Mouse (Mus musculus) inflammation-experienced regulatory T-cells, adult 6 months (primary cell): ENCODE measurements around the gene Best2. TPM values are rescaled to one million over a fixed set of nuclear protein-coding genes. Genes with fewer than 3 reads are reported as not detected.

Experiments
- ATAC-seq: one replicate; pipeline ENCODE4 v1.8.0; 2017
- polyA plus RNA-seq, 3 experiments: library from polyadenylated mRNA; unstranded; fragments of 100-300 nt; shearing (Covaris generic); gene quantifications; one replicate each; pipeline ENCODE4 v1.2.1; 2017

Gene Best2
- polyA plus RNA-seq, result not detected

DNA sequence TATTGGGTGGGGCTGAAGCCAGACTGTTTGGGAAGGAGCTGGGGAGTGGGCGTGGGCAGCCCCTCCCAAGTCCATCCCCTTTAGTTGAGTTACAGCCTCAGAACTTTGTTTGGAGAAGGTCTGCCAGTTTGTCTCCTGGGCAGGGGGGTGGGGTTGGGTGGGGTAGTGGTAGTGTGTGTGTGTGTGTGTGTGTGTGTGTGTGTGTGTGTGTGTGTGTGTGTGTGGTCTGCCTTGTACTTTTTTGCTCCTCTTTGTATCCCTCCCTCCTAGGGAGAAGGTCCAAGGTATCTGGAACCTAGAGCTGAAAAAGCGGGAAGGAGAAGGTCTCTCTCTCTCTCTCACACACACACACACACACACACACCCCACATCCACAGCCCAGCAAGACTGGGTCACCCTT lies at the start of gene Best2:
Gene Best2 (minus strand): TSS at position 101 of the 400 bp plus-strand sequence.
- ATAC-seq, result no peak

GRCm38 (mm10) chr8:85062603-85063002 lies 48.3 kb upstream of the Best2 start:
- ATAC-seq, result no peak

GRCm38 (mm10) chr8:85059879-85060616 lies 45.7 kb upstream of the Best2 start, which contains the start of gene Fbxw9:
Gene Fbxw9 (plus strand): TSS chr8:85060055.
- peak; percentile 99 for ATAC-seq

DNA sequence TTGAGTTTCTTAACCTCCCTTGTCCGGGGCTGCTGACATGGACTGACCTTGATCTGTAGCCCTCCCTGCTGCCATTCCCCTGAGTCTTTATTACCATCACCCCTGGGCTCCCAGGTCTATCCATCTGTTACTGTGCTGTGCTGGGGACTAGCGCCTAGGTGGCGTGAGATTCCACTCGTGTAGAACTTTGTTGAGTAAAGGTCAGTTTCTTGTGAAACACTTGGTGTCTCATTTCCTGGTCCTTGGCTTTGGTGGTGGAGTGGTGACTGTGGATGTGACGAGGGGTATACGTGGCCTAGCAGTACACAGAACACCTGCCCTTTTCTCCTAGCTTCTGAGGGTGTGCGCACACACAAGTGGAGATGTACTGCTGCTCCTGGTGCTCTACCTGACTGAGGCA lies 43.0 kb upstream of the Best2 start:
- no peak for ATAC-seq

DNA sequence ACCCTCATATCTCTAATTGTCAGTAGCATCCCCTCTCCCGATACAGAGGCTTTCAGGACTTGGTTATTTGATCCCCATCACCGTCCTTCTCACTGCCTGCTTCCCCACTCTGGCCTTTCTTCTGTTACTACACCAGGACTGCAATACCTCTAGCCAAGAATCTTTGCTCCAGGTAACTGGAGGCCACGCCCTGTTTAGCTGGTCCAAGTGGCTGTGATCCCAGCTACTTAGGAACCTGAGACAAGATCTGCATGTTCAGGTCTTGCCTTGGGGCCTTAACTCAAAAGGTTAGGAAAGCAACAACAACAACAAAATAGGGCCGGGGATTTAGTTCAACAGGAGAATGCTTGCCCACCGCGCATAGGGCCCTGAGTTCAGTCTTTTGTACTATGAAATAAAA lies 29.3 kb upstream of the Best2 start:
- ATAC-seq, result no peak

- ATAC-seq, result peak; percentile 14
Observed at GRCm38 (mm10) chr8:85037681-85038531, 23.6 kb upstream of the Best2 start.

DNA sequence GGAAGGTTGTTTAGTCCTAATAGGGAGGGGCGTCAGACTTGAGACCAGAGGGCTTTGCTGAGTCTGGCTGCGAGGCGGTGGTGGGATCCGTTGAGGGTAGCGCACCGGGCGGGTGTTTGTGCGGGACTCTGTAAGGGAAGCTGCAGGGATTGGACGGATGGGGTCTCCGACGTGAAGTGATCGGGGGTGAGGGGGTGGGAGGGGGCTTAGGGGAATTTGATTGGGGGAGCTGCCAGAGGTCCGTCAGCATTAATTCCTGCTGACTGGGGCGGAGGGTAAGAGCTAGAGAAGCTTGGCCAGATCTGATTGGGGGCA lies 23.0 kb upstream of the Best2 start:
- no peak for ATAC-seq

DNA sequence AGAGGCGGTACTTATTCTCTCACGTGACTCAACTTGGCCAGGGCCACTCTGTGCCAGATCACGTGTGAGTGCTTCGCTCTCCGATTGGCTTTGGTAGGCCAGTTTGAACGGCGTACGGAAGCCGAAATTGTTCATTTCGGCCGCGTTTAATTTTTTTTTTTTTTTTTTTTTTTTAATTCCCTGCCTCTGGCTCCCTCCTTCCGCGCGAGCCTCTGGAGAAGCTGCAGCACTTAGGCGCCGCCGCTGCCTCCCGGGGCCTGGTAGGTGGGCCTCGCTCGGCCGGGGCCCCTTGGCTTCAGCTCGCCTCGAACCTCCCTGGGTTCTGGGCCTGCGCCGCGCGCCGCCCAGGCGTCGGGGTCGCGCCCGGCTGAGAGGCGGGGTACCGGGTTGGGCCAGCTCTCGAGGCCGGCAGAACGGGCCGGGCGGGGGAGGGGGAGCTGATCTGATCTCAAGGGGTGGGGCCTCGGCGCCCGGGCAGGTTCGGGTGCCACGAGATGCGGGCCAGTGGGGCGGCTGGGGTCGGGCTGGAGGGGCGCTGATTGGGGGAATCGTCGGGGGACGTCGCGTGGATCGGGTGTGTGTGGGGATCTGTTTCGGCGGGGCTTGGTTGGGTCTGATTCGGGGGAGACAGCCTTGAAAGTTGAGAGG lies 22.5 kb upstream of the Best2 start, which contains the start of gene Tnpo2:
Gene Tnpo2 (plus strand): TSS at position 198 of the 648 bp plus-strand sequence.
- peak; percentile 89 for ATAC-seq

- ATAC-seq, result no peak
Observed at GRCm38 (mm10) chr8:85036381-85036717, 22.0 kb upstream of the Best2 start.

- ATAC-seq, result no peak
Observed at GRCm38 (mm10) chr8:85035728-85036310, 21.5 kb upstream of the Best2 start.

DNA sequence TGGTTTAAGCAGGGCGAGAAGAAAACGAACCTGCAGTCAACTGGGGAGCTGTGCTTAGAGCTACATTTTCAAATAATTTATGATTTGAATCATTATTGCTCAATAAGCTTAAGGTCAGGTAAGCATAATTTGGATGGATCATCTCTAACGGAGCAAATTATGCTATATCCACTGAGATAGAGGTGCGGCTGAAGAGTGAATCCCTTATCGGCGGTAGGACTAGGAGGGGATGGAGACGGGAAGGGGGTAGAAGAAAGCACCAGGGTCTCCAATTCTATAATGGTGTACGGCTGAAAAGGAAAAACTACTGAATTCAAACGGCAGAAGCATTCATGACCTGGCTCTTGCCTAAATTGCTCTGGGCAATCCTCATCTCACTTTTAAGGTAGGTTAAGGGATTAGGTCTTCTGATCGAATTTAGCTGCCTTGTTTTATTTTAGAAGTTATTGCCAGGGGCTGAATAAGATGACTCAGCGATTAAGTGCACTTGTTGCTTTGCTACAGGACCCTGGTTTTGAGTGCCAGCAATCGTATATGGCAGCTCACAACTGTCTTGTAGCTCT lies 20.9 kb upstream of the Best2 start:
- no peak for ATAC-seq

DNA sequence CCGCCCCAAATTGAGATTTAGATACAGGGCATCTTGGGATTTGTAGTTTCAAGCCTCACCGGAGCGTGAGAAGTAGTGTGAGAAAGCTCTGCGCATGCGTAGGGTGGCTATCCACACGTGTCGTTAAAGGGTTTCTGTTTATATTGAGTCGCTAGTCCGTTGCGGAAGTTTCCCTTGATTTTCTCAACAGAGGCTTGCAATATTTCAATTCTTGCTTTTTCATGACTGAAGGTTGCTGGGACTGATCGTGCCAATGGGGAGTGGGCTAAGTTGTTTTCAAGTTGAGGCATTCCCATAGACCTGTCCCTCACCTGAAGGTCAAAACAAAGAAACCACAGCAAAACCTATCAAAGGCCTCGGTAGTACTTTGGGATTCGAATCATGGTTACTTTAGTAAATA lies 20.4 kb upstream of the Best2 start:
- peak; percentile 35 for ATAC-seq

DNA sequence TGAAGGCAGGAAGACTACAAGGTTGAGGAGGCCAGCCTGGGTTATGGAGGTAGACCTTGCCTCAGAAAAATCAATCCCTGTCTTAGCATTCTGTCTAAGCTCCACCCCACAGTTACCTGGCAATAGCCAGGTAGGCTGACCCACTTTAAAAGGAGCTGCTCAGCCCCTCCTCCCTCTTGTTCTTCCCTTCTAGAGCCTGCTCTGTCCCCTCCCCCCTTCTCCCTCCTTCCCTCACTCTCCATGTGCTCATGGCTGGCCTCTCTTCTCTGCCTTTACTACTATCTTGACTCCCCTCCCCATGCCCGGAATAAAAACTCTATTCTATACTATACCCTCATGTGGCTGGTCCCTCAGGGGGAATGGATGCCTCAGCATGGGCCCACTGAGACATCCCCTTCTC lies 19.5 kb upstream of the Best2 start:
- ATAC-seq, result no peak

DNA sequence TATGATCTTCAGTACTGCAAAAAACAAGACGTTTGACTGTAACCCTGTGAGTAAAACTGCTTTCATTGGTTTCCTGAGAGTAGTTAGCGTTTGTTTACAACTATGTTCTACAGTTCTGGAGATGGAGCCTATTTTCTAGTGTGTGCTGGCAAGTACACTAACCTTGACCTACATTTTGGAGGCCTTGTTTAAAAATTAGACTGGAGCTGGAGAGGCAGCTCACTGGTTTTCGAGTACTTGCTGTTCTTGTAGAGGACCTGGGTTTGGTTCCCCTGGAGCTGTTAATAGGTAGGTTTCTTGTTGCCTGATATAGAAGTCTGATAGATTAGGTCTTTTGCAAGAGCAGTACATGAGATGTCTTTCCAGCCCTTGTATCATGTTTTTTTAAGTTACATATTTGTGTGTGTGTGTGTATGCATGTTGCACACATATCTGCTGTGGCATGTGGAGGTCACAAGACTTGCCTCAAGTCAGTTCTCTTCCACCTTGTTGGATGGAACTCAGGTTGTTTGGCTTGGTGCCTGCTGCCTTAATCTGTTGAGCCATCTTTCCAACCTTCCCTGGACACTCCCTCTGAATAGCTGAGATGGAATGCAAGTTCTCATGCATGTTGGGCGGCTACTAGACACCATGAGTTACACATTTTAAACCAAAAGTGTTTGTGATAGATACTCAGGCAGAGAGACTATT lies 18.4 kb upstream of the Best2 start:
- no peak for ATAC-seq

DNA sequence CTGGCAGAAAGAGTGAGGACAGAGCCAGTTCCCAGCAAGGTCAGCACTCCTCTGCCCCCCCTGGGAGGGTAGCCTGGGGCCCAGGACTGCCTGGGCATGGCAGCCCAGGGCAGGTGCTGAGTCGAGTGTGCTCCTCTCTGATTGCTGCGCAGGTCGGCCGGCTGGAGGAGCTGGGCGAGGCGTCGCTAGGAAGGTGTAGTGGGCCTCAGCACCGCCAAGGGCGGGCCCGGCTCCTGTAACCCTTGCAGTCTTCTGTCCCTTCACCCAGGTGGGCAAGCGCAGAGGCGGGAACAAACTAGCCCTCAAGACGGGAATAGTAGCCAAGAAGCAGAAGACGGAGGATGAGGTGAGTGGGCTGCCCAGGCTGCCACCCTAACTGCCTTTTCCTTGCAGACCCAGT lies 14.9 kb upstream of the Best2 start:
- ATAC-seq, result no peak

GRCm38 (mm10) chr8:85027922-85028321 lies 13.6 kb upstream of the Best2 start:
- no peak for ATAC-seq

- no peak for ATAC-seq
Observed at GRCm38 (mm10) chr8:85027516-85027855, 13.2 kb upstream of the Best2 start.

GRCm38 (mm10) chr8:85026670-85027515 lies 12.6 kb upstream of the Best2 start, which contains the start of gene Trir:
Gene Trir (plus strand): TSS chr8:85026823.
- ATAC-seq, result peak; percentile 57

GRCm38 (mm10) chr8:85025098-85025932 lies 11.0 kb upstream of the Best2 start, which contains the start of gene Asna1:
Gene Asna1 (minus strand): TSS chr8:85025281.
- ATAC-seq, result peak; percentile 95

- ATAC-seq, result no peak
Observed at GRCm38 (mm10) chr8:85023846-85024245, 9.5 kb upstream of the Best2 start.
